Mouse (Mus musculus): ENCODE results near the gene Vmn2r3.

- TF ChIP-seq POLR2A (IDR thresholded peaks at IDR 0.05; ENCODE audit: control insufficient read depth, low read depth, low read length), result no peak
- no peak for TF ChIP-seq CTCF (IDR thresholded peaks at IDR 0.05; ENCODE audit: control insufficient read depth, insufficient read depth, insufficient replicate concordance, low read depth, low read length)
These were observed at the start of gene Vmn2r3 for GRCm38 (mm10) chr3:64289609-64290008.

All from testis, adult 2 months (tissue).